Mouse (Mus musculus): Measurements from ENCODE around the gene Gm3298.
"Not testable (repeated sequence)": the region's sequence is repeated elsewhere in the genome, so short reads cannot be mapped to it uniquely, and the experiment has no call there.

GRCm38 (mm10) chr14:5015591-5015990, at the start of gene Gm3298:
- not testable (repeated sequence) for TF ChIP-seq POLR2A (IDR thresholded peaks at IDR 0.05; ENCODE audit: low read depth, low read length); E2F4 (IDR thresholded peaks at IDR 0.05; ENCODE audit: insufficient replicate concordance, low read depth, low read length); ZNF384 (IDR thresholded peaks at IDR 0.05; ENCODE audit: low read depth, low read length); CTCF (conservative IDR thresholded peaks at IDR 0.05 in 1 of 2, IDR thresholded peaks at IDR 0.05 in 1 of 2; ENCODE audit: low read depth in 2 of 2, low read length in 2 of 2)
